Comparison of ENCODE assay signal across 8 mouse cellular contexts in the genomic region with DNA sequence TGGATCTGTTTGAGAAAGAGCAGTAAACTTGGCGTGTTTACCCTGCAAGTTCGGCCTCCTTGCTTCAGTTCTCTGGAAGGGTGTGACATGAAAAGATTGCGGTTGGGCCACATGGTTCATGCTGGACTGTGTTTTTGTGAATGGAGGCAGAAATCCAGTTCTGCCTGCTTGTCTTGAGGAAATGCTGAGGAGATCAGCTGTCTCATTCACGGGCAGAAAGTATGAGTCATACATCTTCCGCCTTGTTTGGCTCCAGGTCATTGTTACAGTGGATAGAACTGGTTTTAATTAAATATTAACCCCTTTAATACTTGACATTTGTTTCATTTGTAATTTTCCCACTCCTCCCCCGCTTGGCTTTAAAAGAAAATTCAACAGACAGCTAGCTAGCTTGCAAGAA. TPM values are rescaled to one million over a fixed set of nuclear protein-coding genes. Genes with fewer than 3 reads are reported as not detected.
A peak's percentile ranks its signal among the peaks of the same experiment; 100 is the strongest.
DNase-seq lines count a peak whose midpoint lies in the region; ATAC-seq lines count a peak whose summit lies in the region.

No protein-coding gene starts in this region.

- WGBS in forebrain, embryonic 13.5 days: 35% methylated on average over 6 of the region's 6 CpGs
- WGBS in forebrain, embryonic 11.5 days: 58% methylated on average over 6 of the region's 6 CpGs

- no peak overlapping the region for H3K4me2 ChIP-seq in forebrain, embryonic 13.5 days
- H3K4me2 ChIP-seq in forebrain, embryonic 11.5 days (ENCODE audit: low read depth, low read length, severe bottlenecking): no peak overlapping the region

- H3K4me1 ChIP-seq in forebrain, embryonic 13.5 days: peaks cover 14% of the 10 kb centered on the region
- H3K4me1 ChIP-seq in forebrain, embryonic 11.5 days (replicated peaks; ENCODE audit: control insufficient read depth, insufficient read depth, low read length): no peaks in the 10 kb centered on the region

- H3K27ac ChIP-seq in forebrain, embryonic 13.5 days: no peak overlapping the region
- H3K27ac ChIP-seq in forebrain, embryonic 11.5 days (ENCODE audit: low read depth, low read length): no peak overlapping the region

- no peak for DNase-seq in forebrain, embryonic 11.5 days (ENCODE audit: low spot score)
- peak; percentile 95 for DNase-seq in 3T3-L1 (ENCODE audit: low read depth, low spot score)
- peak; percentile 80 for DNase-seq in cerebellum, adult 9-10 months
- peak; percentile 63 for DNase-seq in kidney, adult 11 months
- DNase-seq in lung, postnatal 14 days: peak; percentile 42
- DNase-seq in T-cell, adult 2 months (ENCODE audit: low spot score): no peak

- no peak overlapping the region for H3K9ac ChIP-seq in forebrain, embryonic 13.5 days
- H3K9ac ChIP-seq in forebrain, embryonic 11.5 days (ENCODE audit: low read length): no peak overlapping the region

- no peak overlapping the region for H3K4me3 ChIP-seq in forebrain, embryonic 13.5 days
- no peak overlapping the region for H3K4me3 ChIP-seq in forebrain, embryonic 11.5 days (ENCODE audit: low read depth, low read length)

- H3K36me3 ChIP-seq in forebrain, embryonic 13.5 days (ENCODE audit: poor library complexity, severe bottlenecking): no peaks in the 10 kb centered on the region
- H3K36me3 ChIP-seq in forebrain, embryonic 11.5 days (ENCODE audit: control insufficient read depth, insufficient read depth, low read length): no peaks in the 10 kb centered on the region

- peak; percentile 87 for ATAC-seq in forebrain, embryonic 13.5 days
- ATAC-seq in forebrain, embryonic 11.5 days (replicated peaks; ENCODE audit: low FRiP score): no peak
- peak; percentile 42; the same call in 1 of the 2 replicates for ATAC-seq in granulocyte monocyte progenitor cell, adult 5-6 weeks (replicated peaks; ENCODE audit: poor library complexity, severe bottlenecking)

- H3K27me3 ChIP-seq in forebrain, embryonic 13.5 days: no peaks in the 10 kb centered on the region
- H3K27me3 ChIP-seq in forebrain, embryonic 11.5 days (ENCODE audit: control insufficient read depth, insufficient read depth, low read length): no peaks in the 10 kb centered on the region

- H3K9me3 ChIP-seq in forebrain, embryonic 13.5 days (replicated peaks): no peaks in the 10 kb centered on the region
- H3K9me3 ChIP-seq in forebrain, embryonic 11.5 days (ENCODE audit: control insufficient read depth, low read length): no peaks in the 10 kb centered on the region

RNA-seq across cellular contexts. Expression of a gene that starts 9.4 kb away (rescaled TPM):
- polyA plus RNA-seq in forebrain, embryonic 13.5 days (2015; fragmentation: Nextera tagmentation; extraction: Ambion mirVana): 28.5 and 29.2 TPM in 2 replicates
- 25.7 and 28.0 TPM in 2 replicates for polyA plus RNA-seq in forebrain, embryonic 11.5 days (2014; fragmentation: Nextera tagmentation; extraction: Ambion mirVana)
- total RNA-seq in granulocyte monocyte progenitor cell, adult 5-6 weeks (2014; fragmentation: Nextera tagmentation): not detected in 2 replicates
- 0.30 TPM in 1 of 2 replicates, not detected in the other for total RNA-seq in granulocyte monocyte progenitor cell, adult 5-6 weeks (2017)

Comparison
In these comparisons a context has a peak if more than half of its experiments do, and no peak if none do; other contexts are left out.
1. DNase-seq: peak in 3T3-L1 (single experiment), cerebellum, adult 9-10 months (single experiment), kidney, adult 11 months (single experiment) and lung, postnatal 14 days (single experiment); none in forebrain, embryonic 11.5 days (single experiment) and T-cell, adult 2 months (single experiment).